Comparison of ENCODE assay signal across 21 mouse cellular contexts in genomic region chrX:50887999-50888398, GRCm38 (mm10). TPM values are rescaled to one million over a fixed set of nuclear protein-coding genes. Genes with fewer than 3 reads are reported as not detected.
DNase-seq lines count a peak whose midpoint lies in the region; ATAC-seq and TF ChIP-seq lines count a peak whose summit lies in the region.
"Had no signal": no experiment of that assay in that cellular context is flagged by ENCODE, and none has a peak within 500 bp of the region (broad histone marks: within the 10 kb centered on the region; RNA-seq: fewer than 3 reads in every experiment).

No protein-coding gene starts in this region.

- no peak overlapping the region for H3K4me3 ChIP-seq in intestine, postnatal 0 days (ENCODE audit: low read depth, low read length)
- H3K4me3 ChIP-seq in intestine, embryonic 15.5 days (replicated peaks): no peak overlapping the region
- no peak overlapping the region for H3K4me3 ChIP-seq in midbrain, postnatal 0 days (ENCODE audit: low read depth, low read length)
- no peak overlapping the region for H3K4me3 ChIP-seq in midbrain, embryonic 16.5 days (ENCODE audit: low read depth, low read length)
- H3K4me3 ChIP-seq in stomach, postnatal 0 days (ENCODE audit: low read depth, low read length): no peak overlapping the region
- H3K4me3 ChIP-seq: embryonic facial prominence, embryonic 12.5 days; hindbrain, embryonic 15.5 days; limb, embryonic 12.5 days; neural tube, embryonic 13.5 days had no signal

- ATAC-seq in intestine, postnatal 0 days: no peak
- ATAC-seq in intestine, embryonic 15.5 days: no peak
- no peak for ATAC-seq in midbrain, postnatal 0 days (ENCODE audit: low FRiP score)
- ATAC-seq in midbrain, embryonic 16.5 days: no peak
- ATAC-seq in stomach, postnatal 0 days (ENCODE audit: low FRiP score, low TSS enrichment): no peak

- H3K27ac ChIP-seq in intestine, postnatal 0 days (ENCODE audit: low read depth, low read length): no peak overlapping the region
- no peak overlapping the region for H3K27ac ChIP-seq in intestine, embryonic 15.5 days
- no peak overlapping the region for H3K27ac ChIP-seq in midbrain, postnatal 0 days (ENCODE audit: low read depth, low read length)
- H3K27ac ChIP-seq in midbrain, embryonic 16.5 days (ENCODE audit: low read length): no peak overlapping the region
- no peak overlapping the region for H3K27ac ChIP-seq in stomach, postnatal 0 days (replicated peaks)
- H3K27ac ChIP-seq: embryonic facial prominence, embryonic 12.5 days; hindbrain, embryonic 15.5 days; limb, embryonic 12.5 days; neural tube, embryonic 13.5 days had no signal

- H3K9me3 ChIP-seq in intestine, postnatal 0 days (ENCODE audit: control insufficient read depth): no peaks in the 10 kb centered on the region
- H3K9me3 ChIP-seq in intestine, embryonic 15.5 days: no peaks in the 10 kb centered on the region
- no peaks in the 10 kb centered on the region for H3K9me3 ChIP-seq in midbrain, postnatal 0 days (ENCODE audit: low read length)
- H3K9me3 ChIP-seq in midbrain, embryonic 16.5 days (replicated peaks; ENCODE audit: control insufficient read depth, low read length, poor library complexity, severe bottlenecking): no peaks in the 10 kb centered on the region
- H3K9me3 ChIP-seq in stomach, postnatal 0 days (ENCODE audit: control insufficient read depth, low read length): no peaks in the 10 kb centered on the region
- H3K9me3 ChIP-seq: embryonic facial prominence, embryonic 12.5 days; hindbrain, embryonic 15.5 days; limb, embryonic 12.5 days; neural tube, embryonic 13.5 days had no signal

- H3K4me2 ChIP-seq in intestine, postnatal 0 days (replicated peaks; ENCODE audit: low read depth): no peak overlapping the region
- H3K4me2 ChIP-seq in intestine, embryonic 15.5 days (replicated peaks): no peak overlapping the region
- no peak overlapping the region for H3K4me2 ChIP-seq in midbrain, postnatal 0 days (ENCODE audit: low read depth, low read length, poor library complexity, severe bottlenecking)
- H3K4me2 ChIP-seq in midbrain, embryonic 16.5 days (ENCODE audit: low read length): no peak overlapping the region
- H3K4me2 ChIP-seq in stomach, postnatal 0 days (replicated peaks; ENCODE audit: low read depth): no peak overlapping the region
- H3K4me2 ChIP-seq: embryonic facial prominence, embryonic 12.5 days; hindbrain, embryonic 15.5 days; limb, embryonic 12.5 days; neural tube, embryonic 13.5 days had no signal

- H3K9ac ChIP-seq in intestine, postnatal 0 days (ENCODE audit: low read depth, low read length): no peak overlapping the region
- H3K9ac ChIP-seq in intestine, embryonic 15.5 days: no peak overlapping the region
- no peak overlapping the region for H3K9ac ChIP-seq in midbrain, postnatal 0 days (replicated peaks; ENCODE audit: low read length, poor library complexity, severe bottlenecking)
- H3K9ac ChIP-seq in midbrain, embryonic 16.5 days (ENCODE audit: low read depth, low read length): no peak overlapping the region
- H3K9ac ChIP-seq in stomach, postnatal 0 days (ENCODE audit: low read length): no peak overlapping the region
- H3K9ac ChIP-seq: embryonic facial prominence, embryonic 12.5 days; hindbrain, embryonic 15.5 days; limb, embryonic 12.5 days; neural tube, embryonic 13.5 days had no signal

- no peaks in the 10 kb centered on the region for H3K36me3 ChIP-seq in intestine, postnatal 0 days (ENCODE audit: control insufficient read depth, insufficient read depth)
- no peaks in the 10 kb centered on the region for H3K36me3 ChIP-seq in intestine, embryonic 15.5 days
- H3K36me3 ChIP-seq in midbrain, postnatal 0 days (ENCODE audit: insufficient read depth, low read length): no peaks in the 10 kb centered on the region
- H3K36me3 ChIP-seq in midbrain, embryonic 16.5 days (ENCODE audit: control insufficient read depth, insufficient read depth, low read length): no peaks in the 10 kb centered on the region
- no peaks in the 10 kb centered on the region for H3K36me3 ChIP-seq in stomach, postnatal 0 days (ENCODE audit: control insufficient read depth, insufficient read depth, low read length)
- H3K36me3 ChIP-seq: embryonic facial prominence, embryonic 12.5 days; hindbrain, embryonic 15.5 days; limb, embryonic 12.5 days; neural tube, embryonic 13.5 days had no signal

- WGBS in intestine, postnatal 0 days: 63% methylated on average over 2 of the region's 2 CpGs
- WGBS in intestine, embryonic 15.5 days: 70% methylated on average over 2 of the region's 2 CpGs
- 81% methylated on average over 2 of the region's 2 CpGs for WGBS in midbrain, postnatal 0 days
- WGBS in midbrain, embryonic 16.5 days: 86% methylated on average over 2 of the region's 2 CpGs
- 76% methylated on average over 2 of the region's 2 CpGs for WGBS in stomach, postnatal 0 days

- no peak for TF ChIP-seq EP300 in stomach, postnatal 0 days (optimal IDR thresholded peaks at IDR 0.05)

- DNase-seq in embryo, embryonic 11 days: peak; percentile 1
- DNase-seq in embryo, embryonic 10 days (ENCODE audit: low spot score): no peak
- no peak for DNase-seq in midbrain, postnatal 0 days (ENCODE audit: low spot score)
- no peak for DNase-seq in stomach, postnatal 0 days (ENCODE audit: low spot score)
- no peak for DNase-seq in left cerebral cortex, postnatal 36 days (ENCODE audit: low spot score in 2 of 2)
- DNase-seq: adrenal gland, postnatal 10 days; cerebellum, adult 8-10 months; heart, adult 18-20 months; heart, postnatal 10 days; kidney, adult 2 months; kidney, postnatal 4 days; spleen, adult 18-20 months had no signal

- intact Hi-C loops in left cerebral cortex, postnatal 36 days (cut with DNase I): no loop called here

- TF ChIP-seq CTCF in intestine, postnatal 0 days (IDR thresholded peaks at IDR 0.05; ENCODE audit: low read depth): peak; percentile 42
- peak; percentile 41 for TF ChIP-seq CTCF in midbrain, postnatal 0 days (IDR thresholded peaks at IDR 0.05)
- peak; percentile 61 for TF ChIP-seq CTCF in stomach, postnatal 0 days (IDR thresholded peaks at IDR 0.05; ENCODE audit: low read depth)

- no peaks in the 10 kb centered on the region for H3K4me1 ChIP-seq in intestine, postnatal 0 days (replicated peaks; ENCODE audit: control insufficient read depth, insufficient read depth, low read length)
- H3K4me1 ChIP-seq in intestine, embryonic 15.5 days (replicated peaks): no peaks in the 10 kb centered on the region
- H3K4me1 ChIP-seq in midbrain, postnatal 0 days (ENCODE audit: insufficient read depth, low read length): no peaks in the 10 kb centered on the region
- no peaks in the 10 kb centered on the region for H3K4me1 ChIP-seq in midbrain, embryonic 16.5 days (ENCODE audit: control insufficient read depth, insufficient read depth, low read length)
- H3K4me1 ChIP-seq in stomach, postnatal 0 days (replicated peaks; ENCODE audit: control insufficient read depth, insufficient read depth): no peaks in the 10 kb centered on the region
- H3K4me1 ChIP-seq: embryonic facial prominence, embryonic 12.5 days; hindbrain, embryonic 15.5 days; limb, embryonic 12.5 days; neural tube, embryonic 13.5 days had no signal

- H3K27me3 ChIP-seq in intestine, postnatal 0 days (replicated peaks; ENCODE audit: control insufficient read depth, insufficient read depth, low read length): no peaks in the 10 kb centered on the region
- H3K27me3 ChIP-seq in intestine, embryonic 15.5 days (replicated peaks): no peaks in the 10 kb centered on the region
- H3K27me3 ChIP-seq in midbrain, postnatal 0 days (ENCODE audit: insufficient read depth, low read length): no peaks in the 10 kb centered on the region
- no peaks in the 10 kb centered on the region for H3K27me3 ChIP-seq in midbrain, embryonic 16.5 days (ENCODE audit: control insufficient read depth, insufficient read depth, low read depth, low read length)
- H3K27me3 ChIP-seq in stomach, postnatal 0 days (ENCODE audit: control insufficient read depth, insufficient read depth, low read length): no peaks in the 10 kb centered on the region
- H3K27me3 ChIP-seq: embryonic facial prominence, embryonic 12.5 days; hindbrain, embryonic 15.5 days; neural tube, embryonic 13.5 days had no signal

RNA-seq across cellular contexts. Expression of gene Stk26, which starts 47.2 kb away (rescaled TPM):
- polyA plus RNA-seq in intestine, postnatal 0 days (2015; fragmentation: Nextera tagmentation; extraction: Ambion mirVana): 5.8 and 6.1 TPM in 2 replicates
- 6.1 and 6.6 TPM in 2 replicates for polyA plus RNA-seq in intestine, embryonic 15.5 days (2015; fragmentation: Nextera tagmentation; extraction: Ambion mirVana)
- 0.44 and 1.2 TPM in 2 replicates for total RNA-seq in midbrain, postnatal 0 days (2014; rRNA removed)
- 0.52 and 1.1 TPM in 2 replicates for polyA plus RNA-seq in midbrain, postnatal 0 days (2015; fragmentation: Nextera tagmentation; extraction: Ambion mirVana)
- polyA plus RNA-seq in midbrain, embryonic 16.5 days (2015; fragmentation: Nextera tagmentation; extraction: Ambion mirVana): 0.60 and 0.90 TPM in 2 replicates
- 3.5 and 4.5 TPM in 2 replicates for polyA plus RNA-seq in stomach, postnatal 0 days (2015; fragmentation: Nextera tagmentation; extraction: Ambion mirVana)
- 1 to 10 TPM; 3.5 to 4.6 TPM for total RNA-seq in left cerebral cortex, postnatal 36 days (2021)
- polyA plus RNA-seq: C2C12 had no signal

RNA-seq across cellular contexts. Expression of gene Frmd7, which starts 54.5 kb away (rescaled TPM):
- 0.05 and 0.14 TPM in 2 replicates for polyA plus RNA-seq in intestine, postnatal 0 days (2015; fragmentation: Nextera tagmentation; extraction: Ambion mirVana)
- 0.06 and 0.08 TPM in 2 replicates for polyA plus RNA-seq in intestine, embryonic 15.5 days (2015; fragmentation: Nextera tagmentation; extraction: Ambion mirVana)
- total RNA-seq in midbrain, postnatal 0 days (2014; rRNA removed): 0.38 TPM in 2 replicates
- polyA plus RNA-seq in midbrain, postnatal 0 days (2015; fragmentation: Nextera tagmentation; extraction: Ambion mirVana): 0.16 and 0.23 TPM in 2 replicates
- polyA plus RNA-seq in midbrain, embryonic 16.5 days (2015; fragmentation: Nextera tagmentation; extraction: Ambion mirVana): 0.12 and 0.29 TPM in 2 replicates
- polyA plus RNA-seq in stomach, postnatal 0 days (2015; fragmentation: Nextera tagmentation; extraction: Ambion mirVana): 0.05 TPM in 1 of 2 replicates, not detected in the other
- 1 to 10 TPM in 1 of 2 experiments, under 1 TPM in 1; 0.64 to 2.1 TPM for total RNA-seq in left cerebral cortex, postnatal 36 days (2021)
- total RNA-seq: heart, postnatal 10 days had no signal
- polyA plus RNA-seq: C2C12; kidney, adult 2 months; liver, embryonic 16.5 days had no signal
